Mouse (Mus musculus) neural tube, embryonic 12.5 days (tissue): ENCODE data around the gene Gm17581. TPM values are rescaled to one million over a fixed set of nuclear protein-coding genes. Genes with fewer than 3 reads are reported as not detected.

ENCODE experiments used
- ATAC-seq: fragments of 200-750 bp; cut with Nextera tagmentation; 2 replicates; pipeline ENCODE4 v1.8.0; 2017; ENCODE audit warnings: low read depth, mild to moderate bottlenecking, moderate TSS enrichment, moderate library complexity; ENCODE audit not compliant: low FRiP score
- H3K27ac ChIP-seq: fragments of 300-500 bp; sonication (generic); 2 replicates; pipeline ENCODE4 v1.5.1; 2016
- H3K27me3 ChIP-seq: fragments of 300-500 bp; sonication (generic); replicated peaks from 2 replicates; pipeline ENCODE4 v1.6.1; 2016; ENCODE audit warnings: mild to moderate bottlenecking
- H3K36me3 ChIP-seq: fragments of 300-500 bp; sonication (generic); 2 replicates; pipeline ENCODE4 v1.6.1; 2016; ENCODE audit warnings: mild to moderate bottlenecking
- H3K4me1 ChIP-seq: fragments of 300-500 bp; sonication (generic); 2 replicates; pipeline ENCODE4 v1.6.1; 2016
- H3K4me2 ChIP-seq: fragments of 300-500 bp; sonication (generic); replicated peaks from 2 replicates; pipeline ENCODE4 v1.6.1; 2016; ENCODE audit warnings: mild to moderate bottlenecking
- H3K4me3 ChIP-seq: fragments of 300-500 bp; sonication (generic); 2 replicates; pipeline ENCODE4 v1.5.1; 2016
- H3K9ac ChIP-seq: fragments of 300-500 bp; sonication (generic); 2 replicates; pipeline ENCODE4 v1.6.1; 2016; ENCODE audit warnings: mild to moderate bottlenecking
- H3K9me3 ChIP-seq: fragments of 300-500 bp; sonication (generic); 2 replicates; pipeline ENCODE4 v1.6.1; 2016; ENCODE audit warnings: mild to moderate bottlenecking
- WGBS: fragments of 180-500 bp; shearing (Covaris S2); methylation state at CpG from one replicate; pipeline ENCODE4 v1.1.7; 2016; 5-methylcytosine and 5-hydroxymethylcytosine counted together
- polyA plus RNA-seq: library from polyadenylated mRNA; unstranded; fragments of >200 nt; fragmentation: Nextera tagmentation; extraction: Ambion mirVana; gene quantifications from 2 replicates; pipeline ENCODE4 v1.2.1, GENCODE M21; 2016

Gene Gm17581
- polyA plus RNA-seq, 1 experiment from 2014 or later: not detected

GRCm38 (mm10) chr2:155764679-155765418 is 29.2 kb upstream of the Gm17581 start:
- Histone ChIP-seq H3K9me3 (no peaks in the 10 kb centered on the region), H3K9ac (no peak overlapping the region), H3K4me2 (no peak overlapping the region), H3K27me3 (no peaks in the 10 kb centered on the region; the same call in 1 of the 2 replicates), H3K4me1 (no peaks in the 10 kb centered on the region), H3K27ac (no peak overlapping the region), H3K4me3 (no peak overlapping the region), H3K36me3 (no peaks in the 10 kb centered on the region)
- ATAC-seq: no peak
- 58% methylated on average over 13 of the region's 13 CpGs for WGBS

- no peak overlapping the region for H3K4me2 ChIP-seq
- no peak overlapping the region for H3K9ac ChIP-seq
- H3K36me3 ChIP-seq: no peaks in the 10 kb centered on the region
- no peak overlapping the region for H3K27ac ChIP-seq
- H3K9me3 ChIP-seq: no peaks in the 10 kb centered on the region
- ATAC-seq: no peak
- 62% methylated on average over 14 of the region's 14 CpGs for WGBS
- no peak overlapping the region for H3K4me3 ChIP-seq
- no peaks in the 10 kb centered on the region; the same call in 1 of the 2 replicates for H3K27me3 ChIP-seq
- no peaks in the 10 kb centered on the region for H3K4me1 ChIP-seq
Observed at GRCm38 (mm10) chr2:155756855-155757566, 21.3 kb upstream of the Gm17581 start.

GRCm38 (mm10) chr2:155755746-155756145 is 20.1 kb upstream of the Gm17581 start:
- Histone ChIP-seq H3K9me3 (no peaks in the 10 kb centered on the region), H3K36me3 (no peaks in the 10 kb centered on the region), H3K4me2 (no peak overlapping the region), H3K27me3 (peaks cover 9% of the 10 kb centered on the region; the same call in 1 of the 2 replicates), H3K4me1 (peaks cover 5% of the 10 kb centered on the region; the same call in 1 of the 2 replicates), H3K27ac (no peak overlapping the region), H3K9ac (no peak overlapping the region), H3K4me3 (no peak overlapping the region)
- 4% methylated on average over 1 of the region's 1 CpGs for WGBS
- no peak for ATAC-seq

- H3K27ac ChIP-seq: no peak within 1 kb of the TSS
- H3K27me3 ChIP-seq: peaks cover 9% of the 10 kb centered on the region; the same call in 1 of the 2 replicates
- no peaks in the 10 kb centered on the region for H3K9me3 ChIP-seq
- peak within 1 kb of the TSS; percentile 18 for H3K9ac ChIP-seq
- H3K4me3 ChIP-seq: peak within 1 kb of the TSS; percentile 29
- H3K4me1 ChIP-seq: peaks cover 5% of the 10 kb centered on the region; the same call in 1 of the 2 replicates
- no peaks in the 10 kb centered on the region for H3K36me3 ChIP-seq
- H3K4me2 ChIP-seq: peak within 1 kb of the TSS; percentile 63
- no peak for ATAC-seq
- WGBS: 4% methylated on average over 25 of the region's 25 CpGs
Observed at GRCm38 (mm10) chr2:155751014-155751786, 15.5 kb upstream of the Gm17581 start, which contains the start of gene Procr. Procr (plus strand) TSS chr2:155751117.

- Histone ChIP-seq H3K36me3 (no peaks in the 10 kb centered on the region), H3K9me3 (no peaks in the 10 kb centered on the region), H3K27ac (no peak overlapping the region), H3K4me3 (no peak overlapping the region), H3K4me1 (peaks cover 5% of the 10 kb centered on the region; the same call in 1 of the 2 replicates), H3K9ac (no peak overlapping the region), H3K27me3 (peaks cover 9% of the 10 kb centered on the region; the same call in 1 of the 2 replicates), H3K4me2 (no peak overlapping the region)
- 93% methylated on average over 4 of the region's 4 CpGs for WGBS
- no peak for ATAC-seq
Observed at GRCm38 (mm10) chr2:155749394-155749793, 13.7 kb upstream of the Gm17581 start.

- H3K4me2 ChIP-seq: no peak overlapping the region
- H3K9me3 ChIP-seq: no peaks in the 10 kb centered on the region
- no peak for ATAC-seq
Observed at GRCm38 (mm10) chr2:155745487-155745886, 9.8 kb upstream of the Gm17581 start.

GRCm38 (mm10) chr2:155743351-155743750 is 7.7 kb upstream of the Gm17581 start:
- WGBS: 92% methylated on average over 9 of the region's 9 CpGs

More at GRCm38 (mm10) chr2:155745487-155745886, 9.8 kb upstream of the Gm17581 start:
- H3K4me3 ChIP-seq: no peak overlapping the region
- H3K27ac ChIP-seq: no peak overlapping the region
- H3K4me1 ChIP-seq: no peaks in the 10 kb centered on the region
- H3K9ac ChIP-seq: no peak overlapping the region
- H3K36me3 ChIP-seq: no peaks in the 10 kb centered on the region
- no peaks in the 10 kb centered on the region for H3K27me3 ChIP-seq
- 72% methylated on average over 3 of the region's 3 CpGs for WGBS

GRCm38 (mm10) chr2:155742931-155743337 is 7.3 kb upstream of the Gm17581 start:
- H3K27me3 ChIP-seq: no peaks in the 10 kb centered on the region
- no peak overlapping the region for H3K4me3 ChIP-seq
- WGBS: 81% methylated on average over 12 of the region's 12 CpGs
- no peak overlapping the region for H3K9ac ChIP-seq
- H3K4me1 ChIP-seq: no peaks in the 10 kb centered on the region
- ATAC-seq: no peak
- H3K9me3 ChIP-seq: no peaks in the 10 kb centered on the region
- no peaks in the 10 kb centered on the region for H3K36me3 ChIP-seq
- no peak overlapping the region for H3K4me2 ChIP-seq
- no peak overlapping the region for H3K27ac ChIP-seq

More at GRCm38 (mm10) chr2:155743351-155743750, 7.7 kb upstream of the Gm17581 start:
- no peak overlapping the region for H3K27ac ChIP-seq
- no peak overlapping the region for H3K4me3 ChIP-seq
- H3K4me2 ChIP-seq: no peak overlapping the region
- no peak overlapping the region for H3K9ac ChIP-seq
- H3K36me3 ChIP-seq: no peaks in the 10 kb centered on the region
- H3K4me1 ChIP-seq: no peaks in the 10 kb centered on the region
- H3K27me3 ChIP-seq: no peaks in the 10 kb centered on the region
- no peak for ATAC-seq
- H3K9me3 ChIP-seq: no peaks in the 10 kb centered on the region

GRCm38 (mm10) chr2:155742211-155742610 is 6.5 kb upstream of the Gm17581 start:
- H3K36me3 ChIP-seq: no peaks in the 10 kb centered on the region
- H3K9ac ChIP-seq: no peak overlapping the region
- no peaks in the 10 kb centered on the region for H3K27me3 ChIP-seq
- WGBS: 92% methylated on average over 11 of the region's 11 CpGs
- ATAC-seq: no peak
- no peaks in the 10 kb centered on the region for H3K9me3 ChIP-seq
- H3K4me2 ChIP-seq: no peak overlapping the region
- H3K27ac ChIP-seq: no peak overlapping the region
- H3K4me1 ChIP-seq: no peaks in the 10 kb centered on the region
- H3K4me3 ChIP-seq: no peak overlapping the region

GRCm38 (mm10) chr2:155737803-155738202 is 2.1 kb upstream of the Gm17581 start:
- WGBS: 46% methylated on average over 9 of the region's 9 CpGs
- no peaks in the 10 kb centered on the region for H3K4me1 ChIP-seq
- H3K27ac ChIP-seq: no peak overlapping the region
- no peaks in the 10 kb centered on the region for H3K36me3 ChIP-seq
- ATAC-seq: no peak
- H3K4me2 ChIP-seq: no peak overlapping the region
- no peak overlapping the region for H3K9ac ChIP-seq
- no peak overlapping the region for H3K4me3 ChIP-seq
- H3K9me3 ChIP-seq: no peaks in the 10 kb centered on the region
- H3K27me3 ChIP-seq: no peaks in the 10 kb centered on the region

- Histone ChIP-seq H3K9me3 (no peaks in the 10 kb centered on the region), H3K4me2 (no peak overlapping the region), H3K36me3 (no peaks in the 10 kb centered on the region), H3K27ac (no peak overlapping the region), H3K9ac (no peak overlapping the region), H3K4me1 (no peaks in the 10 kb centered on the region), H3K4me3 (no peak overlapping the region), H3K27me3 (no peaks in the 10 kb centered on the region)
- 84% methylated on average over 6 of the region's 6 CpGs for WGBS
- no peak for ATAC-seq
Observed at GRCm38 (mm10) chr2:155736936-155737335, 1.3 kb upstream of the Gm17581 start.

- Histone ChIP-seq H3K4me1 (no peaks in the 10 kb centered on the region), H3K27ac (no peak overlapping the region), H3K4me2 (no peak overlapping the region), H3K4me3 (no peak overlapping the region), H3K9ac (no peak overlapping the region), H3K27me3 (no peaks in the 10 kb centered on the region), H3K36me3 (no peaks in the 10 kb centered on the region), H3K9me3 (no peaks in the 10 kb centered on the region)
- ATAC-seq: no peak
- WGBS: 88% methylated on average over 5 of the region's 5 CpGs
Observed at GRCm38 (mm10) chr2:155735080-155735479, 586 bp downstream of the Gm17581 start.
